Comparison of ENCODE assay signal across 15 mouse cellular contexts in genomic region chr4:95133815-95134214, GRCm38 (mm10).
A peak's percentile ranks its signal among the peaks of the same experiment; 100 is the strongest.
DNase-seq lines count a peak whose midpoint lies in the region; ATAC-seq and TF ChIP-seq lines count a peak whose summit lies in the region.
"Had no signal": no experiment of that assay in that cellular context is flagged by ENCODE, and none has a peak within 500 bp of the region (broad histone marks: within the 10 kb centered on the region; RNA-seq: fewer than 3 reads in every experiment).

No protein-coding gene starts in this region.

- H3K9me3 ChIP-seq in hindbrain, embryonic 16.5 days (ENCODE audit: control insufficient read depth, low read length), result no peaks in the 10 kb centered on the region
- no peaks in the 10 kb centered on the region for H3K9me3 ChIP-seq in hindbrain, embryonic 13.5 days
- no peaks in the 10 kb centered on the region for H3K9me3 ChIP-seq in G1E (replicated peaks)
- H3K9me3 ChIP-seq: liver, embryonic 13.5 days; midbrain, embryonic 10.5 days had no signal

- no peaks in the 10 kb centered on the region for H3K27me3 ChIP-seq in hindbrain, embryonic 16.5 days (replicated peaks; ENCODE audit: control insufficient read depth, insufficient read depth, low read length)
- peaks cover 18% of the 10 kb centered on the region for H3K27me3 ChIP-seq in hindbrain, embryonic 13.5 days
- no peaks in the 10 kb centered on the region for H3K27me3 ChIP-seq in G1E (ENCODE audit: insufficient read depth, low read length)

- no peak for DNase-seq in G1E (ENCODE audit: low spot score)
- DNase-seq in kidney, adult 18-20 months, result peak; percentile 45
- peak; percentile 37 to 54 for DNase-seq in kidney, postnatal 4 days
- no peak for DNase-seq in spleen, adult 12 weeks (ENCODE audit: low spot score)
- no peak for DNase-seq in adrenal gland, postnatal 14 days
- DNase-seq in urinary bladder, postnatal 14 days (ENCODE audit: low spot score), result no peak
- DNase-seq: B cell, adult 2 months; heart, adult 2 months; heart, postnatal 36 days; liver, embryonic 13.5 days; thymus, adult 18-20 months had no signal

- no peak overlapping the region for H3K9ac ChIP-seq in hindbrain, embryonic 16.5 days (ENCODE audit: low read depth, low read length)
- no peak overlapping the region for H3K9ac ChIP-seq in hindbrain, embryonic 13.5 days
- H3K9ac ChIP-seq: liver, embryonic 13.5 days had no signal

- H3K4me2 ChIP-seq in hindbrain, embryonic 16.5 days (ENCODE audit: low read length), result no peak overlapping the region
- H3K4me2 ChIP-seq in hindbrain, embryonic 13.5 days, result no peak overlapping the region
- H3K4me2 ChIP-seq: liver, embryonic 13.5 days had no signal

- H3K36me3 ChIP-seq in hindbrain, embryonic 16.5 days (ENCODE audit: control insufficient read depth, insufficient read depth, low read length), result no peaks in the 10 kb centered on the region
- no peaks in the 10 kb centered on the region for H3K36me3 ChIP-seq in hindbrain, embryonic 13.5 days
- H3K36me3 ChIP-seq in G1E (replicated peaks), result no peaks in the 10 kb centered on the region
- H3K36me3 ChIP-seq: liver, embryonic 13.5 days; midbrain, embryonic 10.5 days had no signal

- H3K4me1 ChIP-seq in hindbrain, embryonic 16.5 days (ENCODE audit: control insufficient read depth, insufficient read depth, low read depth, low read length), result peaks cover 15% of the 10 kb centered on the region
- H3K4me1 ChIP-seq in hindbrain, embryonic 13.5 days (replicated peaks), result peaks cover 33% of the 10 kb centered on the region
- peaks cover 32% of the 10 kb centered on the region for H3K4me1 ChIP-seq in G1E (ENCODE audit: insufficient read depth, low read depth, low read length)

- WGBS in hindbrain, embryonic 16.5 days, result 16% methylated on average over 3 of the region's 3 CpGs
- 23% methylated on average over 3 of the region's 3 CpGs for WGBS in hindbrain, embryonic 13.5 days

- no peak for TF ChIP-seq CTCF in G1E (IDR thresholded peaks at IDR 0.05; ENCODE audit: low read depth, low read length)

- no peak overlapping the region for H3K4me3 ChIP-seq in hindbrain, embryonic 16.5 days (ENCODE audit: low read length)
- no peak overlapping the region for H3K4me3 ChIP-seq in hindbrain, embryonic 13.5 days
- H3K4me3 ChIP-seq in G1E (ENCODE audit: low read depth, low read length), result no peak overlapping the region
- H3K4me3 ChIP-seq: heart, adult 2 months; liver, embryonic 13.5 days; midbrain, embryonic 10.5 days; myocyte had no signal

- ATAC-seq in hindbrain, embryonic 16.5 days, result 0 out of 2 replicates have a peak, but pooled peaks have one; percentile 44
- no peak for ATAC-seq in hindbrain, embryonic 13.5 days (ENCODE audit: low FRiP score)
- peak; percentile 59 for ATAC-seq in G1E (ENCODE audit: extremely low read depth, insufficient number of reproducible peaks, low FRiP score, poor library complexity, severe bottlenecking)

- H3K27ac ChIP-seq in hindbrain, embryonic 16.5 days (ENCODE audit: low read depth, low read length), result no peak overlapping the region
- no peak overlapping the region for H3K27ac ChIP-seq in hindbrain, embryonic 13.5 days
- H3K27ac ChIP-seq: heart, adult 2 months; liver, embryonic 13.5 days; midbrain, embryonic 10.5 days had no signal

Comparison
In these comparisons a context has a peak if more than half of its experiments do, and no peak if none do; other contexts are left out.
1. DNase-seq: peak in kidney, adult 18-20 months (single experiment) and kidney, postnatal 4 days (2 of 2); none in G1E (single experiment), spleen, adult 12 weeks (single experiment), adrenal gland, postnatal 14 days (single experiment) and urinary bladder, postnatal 14 days (single experiment).